Comparison of ENCODE assay signal across 18 mouse cellular contexts in the genomic region with DNA sequence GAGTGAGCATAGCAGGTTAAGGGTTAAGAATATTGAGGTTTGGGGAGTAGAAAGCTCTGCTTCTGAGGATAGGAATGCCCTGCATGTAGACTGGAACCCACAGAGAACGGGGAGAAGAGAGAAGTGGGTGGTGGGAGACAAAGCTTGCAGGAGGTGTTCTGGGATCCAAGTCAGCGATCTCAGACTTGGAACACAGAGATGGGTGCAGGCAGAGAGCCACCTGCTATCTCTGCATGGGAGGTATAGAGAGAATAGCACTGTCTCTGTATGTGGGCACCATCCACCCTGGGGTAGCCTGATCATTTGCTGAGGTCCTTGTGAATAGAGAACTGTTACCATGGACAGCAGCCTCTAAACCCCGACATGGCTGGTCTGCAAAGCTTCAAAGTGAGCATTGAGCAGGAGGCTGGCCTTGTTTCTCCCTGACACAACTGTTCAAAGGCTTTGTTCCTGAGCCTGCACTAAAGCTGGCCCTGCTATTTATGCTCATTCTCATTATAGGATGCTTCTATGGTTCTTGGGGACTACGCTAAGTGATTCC.
DNase-seq lines count a peak whose midpoint lies in the region; TF ChIP-seq lines count a peak whose summit lies in the region.
"Had no signal": no experiment of that assay in that cellular context is flagged by ENCODE, and none has a peak within 500 bp of the region (broad histone marks: within the 10 kb centered on the region; RNA-seq: fewer than 3 reads in every experiment).

No protein-coding gene starts in this region.

- no peaks in the 10 kb centered on the region for H3K36me3 ChIP-seq in MEL (ENCODE audit: control insufficient read depth in 1 of 2, insufficient read depth in 2 of 2, low read length in 2 of 2)
- H3K36me3 ChIP-seq: embryonic facial prominence, embryonic 13.5 days; heart, embryonic 10.5 days; liver, embryonic 15.5 days had no signal

- intact Hi-C loops in left cerebral cortex, postnatal 10 days (cut with DNase I) = no loop called here

- TF ChIP-seq RAD21 in MEL (IDR thresholded peaks at IDR 0.05; ENCODE audit: low read depth, low read length) = no peak

- H3K9me3 ChIP-seq in MEL (replicated peaks; ENCODE audit: insufficient read depth, low read length) = no peaks in the 10 kb centered on the region
- H3K9me3 ChIP-seq: embryonic facial prominence, embryonic 13.5 days; heart, embryonic 10.5 days; liver, embryonic 15.5 days had no signal

- H3K4me3 ChIP-seq in MEL (ENCODE audit: control insufficient read depth in 1 of 2, insufficient read depth in 1 of 2, low read depth in 2 of 2, low read length in 2 of 2) = no peak overlapping the region
- H3K4me3 ChIP-seq: embryonic facial prominence, embryonic 13.5 days; heart, embryonic 10.5 days; liver, embryonic 15.5 days had no signal

- no peaks in the 10 kb centered on the region for H3K4me1 ChIP-seq in MEL (ENCODE audit: control insufficient read depth in 1 of 2, insufficient read depth in 2 of 2, low read length in 2 of 2)
- H3K4me1 ChIP-seq: embryonic facial prominence, embryonic 13.5 days; heart, embryonic 10.5 days had no signal

- H3K79me2 ChIP-seq in MEL (ENCODE audit: control insufficient read depth, insufficient read depth, low read length, poor library complexity) = no peaks in the 10 kb centered on the region

- H3K9ac ChIP-seq in MEL (ENCODE audit: control insufficient read depth, low read depth, low read length, poor library complexity, severe bottlenecking) = no peak overlapping the region
- H3K9ac ChIP-seq: embryonic facial prominence, embryonic 13.5 days; hindbrain, embryonic 14.5 days; liver, embryonic 15.5 days had no signal

- TF ChIP-seq POLR2A in MEL (IDR thresholded peaks at IDR 0.05; ENCODE audit: control insufficient read depth in 1 of 2, insufficient read depth in 1 of 2, low read depth in 1 of 2, low read length in 2 of 2, poor library complexity in 1 of 2) = no peak

- DNase-seq in embryo, embryonic 11 days = peak; percentile 41
- no peak for DNase-seq in embryo, embryonic 9.5 days (ENCODE audit: extremely low spot score)
- peak; percentile 14 to 16 for DNase-seq in left cerebral cortex, adult 18-20 months (ENCODE audit: low spot score in 2 of 2)
- no peak for DNase-seq in left cerebral cortex, postnatal 10 days (ENCODE audit: extremely low spot score in 1 of 2, low spot score in 2 of 2)
- DNase-seq in MEL (ENCODE audit: low read depth, low spot score) = peak; percentile 9
- peak; percentile 27 for DNase-seq in mesoderm, embryonic 11.5 days (ENCODE audit: low read depth, low spot score)
- no peak for DNase-seq in neural tube, embryonic 10.5 days (ENCODE audit: extremely low spot score, low spot score)
- no peak for DNase-seq in Muller cell, postnatal 12 days (ENCODE audit: inconsistent ontology term)
- DNase-seq: cerebellum, postnatal 14 days; gastrocnemius, postnatal 36 days; heart, postnatal 10 days; lung, postnatal 10 days; thymus, postnatal 25 days had no signal

- TF ChIP-seq CTCF in MEL (IDR thresholded peaks at IDR 0.05 in 2 of 3, conservative IDR thresholded peaks at IDR 0.05 in 1 of 3; ENCODE audit: control insufficient read depth in 1 of 3, insufficient read depth in 1 of 3, low read depth in 2 of 3, low read length in 3 of 3, poor library complexity in 1 of 3, severe bottlenecking in 1 of 3) = no peak

- no peaks in the 10 kb centered on the region; a peak in 1 of 4 replicates for H3K27me3 ChIP-seq in MEL (ENCODE audit: control insufficient read depth in 1 of 2, insufficient read depth in 2 of 2, low read length in 2 of 2)
- H3K27me3 ChIP-seq: CH12.LX; liver, embryonic 15.5 days had no signal

- no peak overlapping the region for H3K27ac ChIP-seq in MEL (ENCODE audit: control insufficient read depth, low read depth, low read length)
- H3K27ac ChIP-seq: embryonic facial prominence, embryonic 13.5 days; heart, embryonic 10.5 days; hindbrain, embryonic 14.5 days; liver, embryonic 15.5 days had no signal

- TF ChIP-seq EP300 in MEL (IDR thresholded peaks at IDR 0.05; ENCODE audit: low read depth in 1 of 2, low read length in 2 of 2) = no peak

TF ChIP-seq in MEL, 35 proteins besides CTCF, POLR2A, EP300 and RAD21:
- TF ChIP-seq HCFC1 (IDR thresholded peaks at IDR 0.05; ENCODE audit: low read depth, low read length) (no peak), NELFE (IDR thresholded peaks at IDR 0.05; ENCODE audit: low read depth, low read length) (no peak)

Comparison
In these comparisons a context has a peak if more than half of its experiments do, and no peak if none do; other contexts are left out.
1. DNase-seq: peak in embryo, embryonic 11 days (single experiment), left cerebral cortex, adult 18-20 months (2 of 2), MEL (single experiment) and mesoderm, embryonic 11.5 days (single experiment); none in embryo, embryonic 9.5 days (single experiment), left cerebral cortex, postnatal 10 days (0 of 2), neural tube, embryonic 10.5 days (single experiment) and Muller cell, postnatal 12 days (single experiment).